Mouse (Mus musculus) liver, adult (tissue): ENCODE measurements around the gene Tex19.2.
A peak's percentile ranks its signal among the peaks of the same experiment; 100 is the strongest.

ENCODE experiments used
- GATA4 ChIP-seq: IDR thresholded peaks from 2 replicates; pipeline ENCODE4 v1.6.1; 2014; ENCODE audit warnings: mild to moderate bottlenecking, low read length; ENCODE audit not compliant: insufficient replicate concordance

Tex19.2 gene

GRCm38 (mm10) chr11:121088997-121089396 is 29.5 kb downstream of the Tex19.2 start:
- TF ChIP-seq GATA4 = peak; percentile 46; the same call in 1 of the 2 replicates

- no peak for TF ChIP-seq GATA4
Measured at GRCm38 (mm10) chr11:121086296-121086695, 32.2 kb downstream of the Tex19.2 start.

- no peak for TF ChIP-seq GATA4
Measured at GRCm38 (mm10) chr11:121085181-121085580, 33.3 kb downstream of the Tex19.2 start.

GRCm38 (mm10) chr11:121082857-121083500 is 35.5 kb downstream of the Tex19.2 start:
- no peak for TF ChIP-seq GATA4

- TF ChIP-seq GATA4 = no peak
Measured at GRCm38 (mm10) chr11:121082250-121082649, 36.2 kb downstream of the Tex19.2 start.

DNA sequence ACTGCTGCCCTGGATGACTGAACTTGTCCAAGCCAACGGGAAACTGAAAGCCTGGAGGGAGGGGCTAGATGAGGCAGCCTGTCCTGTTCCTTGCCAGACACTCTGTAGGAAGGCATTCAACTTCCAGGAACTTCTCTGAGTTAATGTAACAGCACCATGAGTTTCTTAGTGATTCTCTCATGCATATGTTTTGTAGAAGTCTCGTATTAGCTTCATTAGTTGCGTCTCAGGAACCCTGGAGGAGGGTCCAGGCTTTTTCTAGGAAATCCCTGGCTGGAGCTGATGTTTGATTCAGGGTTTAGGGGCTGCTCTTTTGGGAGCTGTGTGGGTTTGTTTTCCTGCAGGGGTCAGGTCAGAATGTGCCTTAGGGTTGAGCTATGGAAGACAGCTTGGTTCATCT is 37.4 kb downstream of the Tex19.2 start, which contains the start of gene Sectm1a:
TSS of gene Sectm1a (minus strand) at position 101 of the 400 bp plus-strand sequence.
- TF ChIP-seq GATA4 = no peak

DNA sequence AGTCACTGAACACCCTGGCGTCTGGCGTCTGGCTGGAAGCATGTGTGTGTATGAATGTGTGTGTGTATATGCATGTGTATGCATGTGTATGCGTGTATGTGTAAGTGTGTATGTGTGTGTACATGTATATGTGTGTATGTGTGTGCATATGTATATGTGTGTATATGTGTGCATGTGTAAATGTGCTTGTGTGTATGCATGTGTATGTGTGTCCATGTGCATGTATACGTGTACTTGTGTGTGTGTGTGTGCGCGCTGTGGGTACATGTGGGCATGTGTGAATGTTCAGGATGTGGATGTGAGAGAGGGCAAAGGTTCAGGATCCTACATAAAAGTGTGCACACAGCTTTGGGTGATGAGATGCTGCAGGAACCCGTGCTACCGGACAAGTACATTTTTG is 38.1 kb downstream of the Tex19.2 start:
- TF ChIP-seq GATA4 = no peak

DNA sequence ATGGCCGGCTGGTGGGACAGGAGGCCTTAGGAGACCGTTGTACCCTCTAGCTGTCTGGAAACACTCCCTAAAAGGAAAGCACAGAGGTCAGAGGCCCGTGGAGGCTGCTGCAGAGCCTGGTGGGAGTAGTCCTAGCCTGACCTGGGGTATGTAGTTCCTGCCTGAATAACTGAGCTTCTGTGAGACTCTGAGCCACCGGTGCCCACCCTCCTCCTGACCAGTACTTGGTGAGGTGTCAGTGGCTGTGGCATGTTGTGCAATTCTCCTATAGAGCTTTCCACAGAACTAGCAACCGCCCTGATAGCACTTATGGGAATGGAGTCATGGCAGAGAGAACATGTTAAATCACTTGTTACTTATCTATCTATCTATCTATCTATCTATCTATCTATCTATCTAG is 42.8 kb downstream of the Tex19.2 start:
- TF ChIP-seq GATA4 = no peak

GRCm38 (mm10) chr11:121067895-121068294 is 50.6 kb downstream of the Tex19.2 start:
- no peak for TF ChIP-seq GATA4
